Mouse (Mus musculus) testis, postnatal 14 days (tissue): Measurements from ENCODE around the gene Mrps30.
A peak's percentile ranks its signal among the peaks of the same experiment; 100 is the strongest.
"Not testable (repeated sequence)": the region's sequence is repeated elsewhere in the genome, so short reads cannot be mapped to it uniquely, and the experiment has no call there.

ENCODE experiments used
- DNase-seq: peaks from one replicate; pipeline ENCODE4 v3.0.0; 2021; ENCODE audit warnings: low spot score

Gene Mrps30

GRCm38 (mm10) chr13:118386511-118387447, at the start of gene Mrps30, which contains the start of gene B430218F22Rik:
Gene Mrps30, minus strand, starts transcription at chr13:118387252.
Gene B430218F22Rik, plus strand, starts transcription at chr13:118386630.
- peak; percentile 96 for DNase-seq

GRCm38 (mm10) chr13:118420847-118421246, 33.8 kb upstream of the Mrps30 start:
- no peak for DNase-seq

- no peak for DNase-seq
These were observed 33.4 kb upstream of the Mrps30 start for GRCm38 (mm10) chr13:118420408-118420807.

GRCm38 (mm10) chr13:118418163-118418562, 31.1 kb upstream of the Mrps30 start:
- DNase-seq: no peak

GRCm38 (mm10) chr13:118411297-118411992, 24.4 kb upstream of the Mrps30 start:
- no peak for DNase-seq

GRCm38 (mm10) chr13:118403544-118403943, 16.5 kb upstream of the Mrps30 start:
- no peak for DNase-seq

GRCm38 (mm10) chr13:118400340-118400739, 13.3 kb upstream of the Mrps30 start:
- no peak for DNase-seq

GRCm38 (mm10) chr13:118395803-118396202, 8.8 kb upstream of the Mrps30 start:
- no peak for DNase-seq

- not testable (repeated sequence) for DNase-seq
These were observed 373 bp upstream of the Mrps30 start for GRCm38 (mm10) chr13:118387448-118387801.

GRCm38 (mm10) chr13:118380381-118380780, 6.7 kb downstream of the Mrps30 start:
- DNase-seq: no peak

GRCm38 (mm10) chr13:118379155-118379554, 7.9 kb downstream of the Mrps30 start:
- no peak for DNase-seq

GRCm38 (mm10) chr13:118372871-118373270, 14.2 kb downstream of the Mrps30 start:
- DNase-seq: no peak

GRCm38 (mm10) chr13:118365774-118366173, 21.3 kb downstream of the Mrps30 start:
- DNase-seq: no peak

GRCm38 (mm10) chr13:118363342-118363741, 23.7 kb downstream of the Mrps30 start:
- no peak for DNase-seq

- no peak for DNase-seq
These were observed 36.2 kb downstream of the Mrps30 start for GRCm38 (mm10) chr13:118350870-118351269.

- no peak for DNase-seq
These were observed 36.8 kb downstream of the Mrps30 start for GRCm38 (mm10) chr13:118350257-118350656.
